Mouse (Mus musculus) CH12.LX (cell line): ENCODE measurements around the gene Tada3. TPM values are rescaled to one million over a fixed set of nuclear protein-coding genes. Genes with fewer than 3 reads are reported as not detected.

Source experiments
- DNase-seq: peaks from one replicate; pipeline ENCODE4 v3.0.0-alpha.2; 2013; ENCODE audit errors: extremely low read depth
- H3K27ac ChIP-seq: 2 replicates; pipeline ENCODE4 v1.5.1; 2012; ENCODE audit warnings: low read depth, mild to moderate bottlenecking, control low read depth, moderate library complexity; ENCODE audit not compliant: insufficient read depth
- H3K27me3 ChIP-seq: replicated peaks from 2 replicates; pipeline ENCODE3; 2012; ENCODE audit warnings: inconsistent platforms
- H3K36me3 ChIP-seq, 2 experiments: replicated peaks in 1 of 2; 2 replicates each; pipeline versions ENCODE3 to v1.6.1; 2012; ENCODE audit warnings: inconsistent platforms in 1 of 2, low read length in 1 of 2, mild to moderate bottlenecking in 1 of 2, mixed read lengths in 1 of 2, moderate library complexity in 1 of 2; ENCODE audit not compliant: control insufficient read depth in 1 of 2, insufficient read depth in 1 of 2
- H3K4me1 ChIP-seq, 2 experiments: 2 replicates each; pipeline ENCODE4 v1.6.1; 2012; ENCODE audit warnings: inconsistent platforms in 1 of 2, moderate library complexity in 1 of 2; ENCODE audit not compliant: insufficient read depth in 2 of 2, control insufficient read depth in 1 of 2
- H3K4me2 ChIP-seq: 2 replicates; pipeline ENCODE4 v1.6.1; 2012; ENCODE audit warnings: low read depth, mild to moderate bottlenecking, control low read depth; ENCODE audit not compliant: poor library complexity, insufficient read depth, severe bottlenecking
- H3K4me3 ChIP-seq, 3 experiments: fragments of 150-350 bp in 1 of 3; sonication (generic) in 1 of 3; replicated peaks in 1 of 3; 2 replicates each; pipeline versions ENCODE3 to v1.5.1; 2011 to 2012; ENCODE audit warnings: low read depth in 2 of 3, low read length in 2 of 3, mild to moderate bottlenecking in 2 of 3, moderate library complexity in 2 of 3, control low read depth in 1 of 3, improper control_type of control experiment in 1 of 3, inconsistent platforms in 1 of 3, mixed read lengths in 1 of 3; ENCODE audit not compliant: poor library complexity in 1 of 3
- H3K79me2 ChIP-seq: replicated peaks from 2 replicates; pipeline ENCODE4 v1.6.1; 2012; ENCODE audit warnings: mild to moderate bottlenecking, moderate library complexity; ENCODE audit not compliant: control insufficient read depth, poor library complexity, insufficient read depth, severe bottlenecking; ENCODE audit errors: extremely low read depth
- H3K9ac ChIP-seq: 2 replicates; pipeline ENCODE4 v1.6.1; 2012; ENCODE audit warnings: low read depth, mild to moderate bottlenecking, control low read depth, moderate library complexity; ENCODE audit not compliant: insufficient read depth
- H3K9me3 ChIP-seq: replicated peaks from 2 replicates; pipeline ENCODE3; 2012; ENCODE audit warnings: low read length, inconsistent platforms, mixed read lengths
- CHD2 ChIP-seq: IDR thresholded peaks from 2 replicates; pipeline ENCODE4 v1.6.1; 2011; ENCODE audit warnings: low read length, improper control_type of control experiment
- CTCF ChIP-seq, 2 experiments: IDR thresholded peaks in 1 of 2; conservative IDR thresholded peaks in 1 of 2; 2 replicates each; pipeline ENCODE4 v1.5.1; 2011 to 2012; ENCODE audit warnings: low read depth in 2 of 2, low read length in 2 of 2, improper control_type of control experiment in 1 of 2, inconsistent platforms in 1 of 2, mild to moderate bottlenecking in 1 of 2, moderate library complexity in 1 of 2
- ELF1 ChIP-seq: IDR thresholded peaks from 2 replicates; pipeline ENCODE4 v1.6.1; 2014; ENCODE audit warnings: low read depth, mild to moderate bottlenecking, inconsistent platforms, low read length, improper control_type of control experiment
- EP300 ChIP-seq: IDR thresholded peaks from 2 replicates; pipeline ENCODE4 v1.6.1; 2011; ENCODE audit warnings: low read length, improper control_type of control experiment
- ETS1 ChIP-seq: conservative IDR thresholded peaks from 2 replicates; pipeline ENCODE4 v1.6.1; 2012; ENCODE audit warnings: low read depth, mild to moderate bottlenecking, inconsistent platforms, low read length, improper control_type of control experiment, moderate library complexity
- GABPA ChIP-seq: IDR thresholded peaks from 2 replicates; pipeline ENCODE4 v1.6.1; 2012; ENCODE audit warnings: low read depth, low read length, improper control_type of control experiment, inconsistent platforms; ENCODE audit not compliant: insufficient replicate concordance
- IRF4 ChIP-seq: IDR thresholded peaks from 2 replicates; pipeline ENCODE4 v1.6.1; 2014; ENCODE audit warnings: low read depth, mild to moderate bottlenecking, inconsistent platforms, low read length, improper control_type of control experiment
- MAX ChIP-seq: IDR thresholded peaks from 2 replicates; pipeline ENCODE4 v1.6.1; 2011; ENCODE audit warnings: low read length, improper control_type of control experiment
- MEF2A ChIP-seq: IDR thresholded peaks from 2 replicates; pipeline ENCODE4 v1.6.1; 2014; ENCODE audit warnings: low read depth, mild to moderate bottlenecking, inconsistent platforms, low read length, improper control_type of control experiment, borderline replicate concordance
- MXI1 ChIP-seq: IDR thresholded peaks from 2 replicates; pipeline ENCODE4 v1.6.1; 2011; ENCODE audit warnings: mild to moderate bottlenecking, low read depth, low read length, improper control_type of control experiment
- MYC ChIP-seq: IDR thresholded peaks from 2 replicates; pipeline ENCODE4 v1.6.1; 2011; ENCODE audit warnings: low read depth, mild to moderate bottlenecking, improper control_type of control experiment, low read length
- NELFE ChIP-seq: IDR thresholded peaks from 2 replicates; pipeline ENCODE4 v1.6.1; 2011; ENCODE audit warnings: low read depth, low read length, improper control_type of control experiment
- PAX5 ChIP-seq: IDR thresholded peaks from 2 replicates; pipeline ENCODE4 v1.6.1; 2012; ENCODE audit warnings: low read length, inconsistent platforms, mixed read lengths
- POLR2A ChIP-seq: IDR thresholded peaks from 2 replicates; pipeline ENCODE4 v1.6.1; 2011; ENCODE audit warnings: low read depth, mild to moderate bottlenecking, improper control_type of control experiment, low read length
- RAD21 ChIP-seq: IDR thresholded peaks from 2 replicates; pipeline ENCODE4 v1.6.1; 2011; ENCODE audit warnings: low read depth, mild to moderate bottlenecking, low read length, improper control_type of control experiment, moderate library complexity
- SIN3A ChIP-seq: IDR thresholded peaks from 2 replicates; pipeline ENCODE4 v1.6.1; 2012; ENCODE audit warnings: low read length, improper control_type of control experiment, inconsistent platforms
- SMC3 ChIP-seq: IDR thresholded peaks from 2 replicates; pipeline ENCODE4 v1.6.1; 2011; ENCODE audit warnings: low read depth, low read length, improper control_type of control experiment
- TBP ChIP-seq: conservative IDR thresholded peaks from 2 replicates; pipeline ENCODE4 v1.6.1; 2011; ENCODE audit warnings: low read depth, low read length, improper control_type of control experiment
- USF1 ChIP-seq: IDR thresholded peaks from 2 replicates; pipeline ENCODE4 v1.6.1; 2014; ENCODE audit warnings: low read depth, mild to moderate bottlenecking, inconsistent platforms, low read length, improper control_type of control experiment
- USF2 ChIP-seq: conservative IDR thresholded peaks from 2 replicates; pipeline ENCODE4 v1.6.1; 2011; ENCODE audit warnings: low read depth, low read length, improper control_type of control experiment
- ZKSCAN1 ChIP-seq: IDR thresholded peaks from 2 replicates; pipeline ENCODE4 v1.6.1; 2012; ENCODE audit warnings: low read depth, inconsistent platforms, low read length, improper control_type of control experiment, borderline replicate concordance
- dilution Hi-C: fragments of 300-500 bp; cut with MboI; formaldehyde crosslinking; loops from 2 replicates; pipeline ENCODE4 v1.14.3; 2020; ENCODE audit warnings: low sequenced_read_pairs; ENCODE audit not compliant: extremely low pct_unique_long_range_greater_than_20kb, extremely low pct_ligation_motif_present
- in situ Hi-C: fragments of 300-500 bp; cut with MboI; formaldehyde crosslinking; loops from 3 replicates; pipeline ENCODE4 v1.14.3; 2019; ENCODE audit warnings: low sequenced_read_pairs, low pct_ligation_motif_present, low pct_unique_long_range_greater_than_20kb, mixed read lengths
- polyA plus RNA-seq: library from polyadenylated mRNA; unstranded; fragments of >175 nt; gene quantifications from 2 replicates; pipeline ENCODE4 v1.2.1, GENCODE M21; 2012; ENCODE audit warnings: low read depth; ENCODE audit not compliant: insufficient read length
- total RNA-seq, 2 experiments: library from RNA; depleted of rRNA; stranded (reverse); fragments of 300-350 nt in 1 of 2; fragments of >200 nt in 1 of 2; gene quantifications; 2 replicates each; pipeline ENCODE4 v1.2.3; 2012 to 2014

Tada3 gene
- total and polyA plus RNA-seq, 3 experiments = 7.2 to 28.2 (median 19.4) TPM

DNA sequence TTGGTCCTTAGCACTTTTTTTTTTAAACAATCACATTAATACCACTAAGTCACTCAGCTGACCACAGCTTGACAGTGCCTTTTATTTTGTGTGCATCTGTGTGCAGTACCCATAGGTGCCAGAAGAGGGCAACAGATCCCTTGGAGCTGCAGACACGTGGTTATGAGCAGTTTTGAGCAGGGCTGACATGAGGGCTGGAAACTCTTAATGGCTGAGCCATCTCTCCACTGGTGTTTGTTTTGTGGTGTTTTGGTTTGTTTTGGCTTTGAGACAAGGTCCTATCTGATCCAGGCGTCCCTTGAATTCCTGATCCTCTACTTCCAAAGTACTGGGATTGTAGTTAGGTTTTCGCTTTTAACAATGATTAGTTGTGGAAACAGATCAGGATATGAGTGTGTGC lies 49.7 kb upstream of the Tada3 start:
- TF ChIP-seq NELFE (no peak), RAD21 (peak; percentile 62), CTCF (conservative IDR thresholded peaks at IDR 0.05 in 1 of 2, IDR thresholded peaks at IDR 0.05 in 1 of 2; ENCODE audit: low read depth in 2 of 2, low read length in 2 of 2) (peak; percentile 65 to 66; a peak in 3 of 4 replicates), PAX5 (no peak), MXI1 (no peak), SMC3 (peak; percentile 44), MYC (peak; percentile 98), POLR2A (no peak), USF1 (peak; percentile 34), MAX (peak; percentile 95), SIN3A (no peak), IRF4 (no peak), TBP (no peak), EP300 (no peak), MEF2A (no peak)
- Histone ChIP-seq H3K4me1 (peaks cover 11 to 25% of the 10 kb centered on the region in 2 experiments), H3K4me3 (no peak overlapping the region), H3K4me2 (no peak overlapping the region), H3K9ac (no peak overlapping the region), H3K27me3 (peaks cover 3% of the 10 kb centered on the region), H3K36me3 (no peaks in the 10 kb centered on the region), H3K27ac (no peak overlapping the region), H3K79me2 (no peaks in the 10 kb centered on the region), H3K9me3 (peaks cover 5% of the 10 kb centered on the region)
- in situ Hi-C loops (no loop called here), dilution Hi-C loops (no loop called here)
- peak; percentile 72 for DNase-seq

DNA sequence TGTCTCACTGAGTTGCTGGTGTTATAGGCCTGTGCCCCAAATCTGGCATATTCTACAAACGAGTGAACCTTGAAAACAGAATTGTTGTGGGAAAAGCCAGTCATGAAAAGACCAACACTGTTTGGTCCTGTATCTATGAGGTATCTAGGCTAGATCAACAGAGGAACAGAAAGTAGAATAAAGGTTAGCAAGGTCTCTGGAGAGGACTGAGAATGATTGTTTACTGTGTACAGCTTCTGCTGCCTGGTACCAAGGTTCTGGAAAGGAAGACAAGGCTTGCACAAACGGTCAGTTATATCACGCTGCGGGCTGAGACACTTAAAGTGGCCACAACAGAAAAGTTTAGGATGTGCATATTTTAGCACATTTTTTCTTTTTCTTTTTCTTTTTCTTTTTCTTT lies 49.0 kb upstream of the Tada3 start:
- H3K36me3 ChIP-seq = no peaks in the 10 kb centered on the region
- TF ChIP-seq USF2 (no peak), ZKSCAN1 (no peak), CHD2 (no peak), ELF1 (no peak), SIN3A (no peak), MXI1 (no peak), ETS1 (no peak), GABPA (no peak)
- DNase-seq = no peak
- no peaks in the 10 kb centered on the region for H3K79me2 ChIP-seq
- peaks cover 6 to 18% of the 10 kb centered on the region in 2 experiments; a peak in 3 of 4 replicates for H3K4me1 ChIP-seq
- dilution Hi-C loops (no loop called here), in situ Hi-C loops (no loop called here)
- no peak overlapping the region for H3K4me3 ChIP-seq
- H3K9me3 ChIP-seq = peaks cover 5% of the 10 kb centered on the region
- H3K27ac ChIP-seq = no peak overlapping the region
- peaks cover 3% of the 10 kb centered on the region for H3K27me3 ChIP-seq
- H3K4me2 ChIP-seq = no peak overlapping the region
- H3K9ac ChIP-seq = no peak overlapping the region
